Mouse (Mus musculus) myocyte (in vitro differentiated cells): ENCODE results near the gene Cdc42bpa. TPM values are rescaled to one million over a fixed set of nuclear protein-coding genes. Genes with fewer than 3 reads are reported as not detected.

Experiments
- H3K27me3 ChIP-seq: one replicate; pipeline ENCODE4 v1.6.1; 2011; ENCODE audit not compliant: control insufficient read depth, insufficient read depth, insufficient read length
- H3K36me3 ChIP-seq: one replicate; pipeline ENCODE4 v1.6.1; 2011; ENCODE audit not compliant: control insufficient read depth, insufficient read depth
- H3K4me2 ChIP-seq: one replicate; pipeline ENCODE4 v1.6.1; 2011; ENCODE audit warnings: low read depth, control low read depth
- H3K4me3 ChIP-seq: one replicate; pipeline ENCODE4 v1.5.1; 2011; ENCODE audit warnings: mild to moderate bottlenecking, control low read depth, moderate library complexity
- H3K79me2 ChIP-seq: one replicate; pipeline ENCODE4 v1.6.1; 2011; ENCODE audit not compliant: control insufficient read depth, insufficient read depth
- H3ac ChIP-seq: one replicate; pipeline ENCODE4 v1.6.1; 2011; ENCODE audit not compliant: control insufficient read depth, insufficient read length
- CEBPB ChIP-seq: IDR thresholded peaks from 2 replicates; pipeline ENCODE4 v1.6.1; 2011; ENCODE audit warnings: mild to moderate bottlenecking, moderate library complexity; ENCODE audit not compliant: poor library complexity, insufficient read depth, severe bottlenecking
- E2F4 ChIP-seq: IDR thresholded peaks from one replicate; pipeline ENCODE4 v1.6.1; 2011; ENCODE audit warnings: mild to moderate bottlenecking, control low read depth, moderate library complexity; ENCODE audit not compliant: insufficient read depth
- MAX ChIP-seq: IDR thresholded peaks from one replicate; pipeline ENCODE4 v1.6.1; 2011; ENCODE audit warnings: low read depth, mild to moderate bottlenecking, control low read depth
- MYOD1 ChIP-seq, 3 experiments: IDR thresholded peaks; one replicate each; pipeline ENCODE4 v1.6.1; 2011; ENCODE audit warnings: control low read depth in 2 of 3, low read depth in 2 of 3, mild to moderate bottlenecking in 2 of 3, moderate library complexity in 1 of 3; ENCODE audit not compliant: insufficient read length in 2 of 3, control insufficient read depth in 1 of 3
- MYOG ChIP-seq, 3 experiments: IDR thresholded peaks; one replicate each; pipeline ENCODE4 v1.6.1; 2011; ENCODE audit warnings: control low read depth in 2 of 3, low read depth in 2 of 3, mild to moderate bottlenecking in 2 of 3; ENCODE audit not compliant: insufficient read length in 2 of 3, control insufficient read depth in 1 of 3, insufficient read depth in 1 of 3
- POLR2A ChIP-seq: IDR thresholded peaks from one replicate; pipeline ENCODE4 v1.6.1; 2011; ENCODE audit warnings: low read depth, mild to moderate bottlenecking, control low read depth, moderate library complexity; ENCODE audit not compliant: insufficient read length
- POLR2AphosphoS2 ChIP-seq: IDR thresholded peaks from one replicate; pipeline ENCODE4 v1.6.1; 2011; ENCODE audit warnings: low read depth, control low read depth; ENCODE audit not compliant: insufficient read length
- REST ChIP-seq: IDR thresholded peaks from one replicate; pipeline ENCODE4 v1.6.1; 2011; ENCODE audit warnings: mild to moderate bottlenecking, control low read depth, moderate library complexity; ENCODE audit not compliant: insufficient read depth, insufficient read length
- SRF ChIP-seq: IDR thresholded peaks from one replicate; pipeline ENCODE4 v1.6.1; 2011; ENCODE audit warnings: low read depth; ENCODE audit not compliant: control insufficient read depth, insufficient read length
- TCF12 ChIP-seq: IDR thresholded peaks from one replicate; pipeline ENCODE4 v1.6.1; 2011; ENCODE audit warnings: mild to moderate bottlenecking, control low read depth; ENCODE audit not compliant: poor library complexity, insufficient read depth, severe bottlenecking
- TCF3 ChIP-seq: IDR thresholded peaks from one replicate; pipeline ENCODE4 v1.6.1; 2011; ENCODE audit warnings: low read depth, control low read depth; ENCODE audit not compliant: insufficient read length
- USF1 ChIP-seq: IDR thresholded peaks from one replicate; pipeline ENCODE4 v1.6.1; 2011; ENCODE audit warnings: low read depth, mild to moderate bottlenecking, control low read depth, moderate library complexity
- polyA plus RNA-seq: library from polyadenylated mRNA; unstranded; fragments of >200 nt; fragmentation: generic; extraction: Trizol; gene quantifications from one replicate; pipeline ENCODE4 v1.2.1, GENCODE M21; 2012; ENCODE audit warnings: missing spikeins

Gene Cdc42bpa
- polyA plus RNA-seq, 1 experiment: 14.3 TPM

DNA sequence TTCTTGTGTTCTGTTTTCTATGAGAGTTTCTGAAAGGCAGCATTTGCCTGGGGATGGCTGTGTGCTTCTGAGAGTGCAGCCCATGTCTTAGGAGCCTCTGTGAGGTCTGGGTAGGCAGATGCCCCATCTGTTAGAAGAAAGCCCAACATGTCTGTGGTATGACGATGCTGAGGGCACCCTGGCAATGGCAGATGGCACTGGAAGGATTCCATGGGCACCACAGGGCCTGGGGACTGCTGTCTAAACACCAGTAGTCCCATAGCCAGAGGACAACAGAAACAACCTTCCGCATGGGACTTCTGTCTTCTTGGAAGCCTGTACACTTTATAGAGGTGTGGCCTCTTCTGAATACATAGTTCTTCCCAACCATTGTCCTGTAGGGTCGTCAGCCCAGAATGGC, 200.9 kb downstream of the Cdc42bpa start:
- no peaks in the 10 kb centered on the region for H3K27me3 ChIP-seq
- no peak overlapping the region for H3ac ChIP-seq
- H3K4me3 ChIP-seq: no peak overlapping the region
- TF ChIP-seq USF1 (no peak), MAX (no peak), TCF12 (no peak)
- H3K4me2 ChIP-seq: no peak overlapping the region
- peaks cover 22% of the 10 kb centered on the region for H3K36me3 ChIP-seq
- no peaks in the 10 kb centered on the region for H3K79me2 ChIP-seq

DNA sequence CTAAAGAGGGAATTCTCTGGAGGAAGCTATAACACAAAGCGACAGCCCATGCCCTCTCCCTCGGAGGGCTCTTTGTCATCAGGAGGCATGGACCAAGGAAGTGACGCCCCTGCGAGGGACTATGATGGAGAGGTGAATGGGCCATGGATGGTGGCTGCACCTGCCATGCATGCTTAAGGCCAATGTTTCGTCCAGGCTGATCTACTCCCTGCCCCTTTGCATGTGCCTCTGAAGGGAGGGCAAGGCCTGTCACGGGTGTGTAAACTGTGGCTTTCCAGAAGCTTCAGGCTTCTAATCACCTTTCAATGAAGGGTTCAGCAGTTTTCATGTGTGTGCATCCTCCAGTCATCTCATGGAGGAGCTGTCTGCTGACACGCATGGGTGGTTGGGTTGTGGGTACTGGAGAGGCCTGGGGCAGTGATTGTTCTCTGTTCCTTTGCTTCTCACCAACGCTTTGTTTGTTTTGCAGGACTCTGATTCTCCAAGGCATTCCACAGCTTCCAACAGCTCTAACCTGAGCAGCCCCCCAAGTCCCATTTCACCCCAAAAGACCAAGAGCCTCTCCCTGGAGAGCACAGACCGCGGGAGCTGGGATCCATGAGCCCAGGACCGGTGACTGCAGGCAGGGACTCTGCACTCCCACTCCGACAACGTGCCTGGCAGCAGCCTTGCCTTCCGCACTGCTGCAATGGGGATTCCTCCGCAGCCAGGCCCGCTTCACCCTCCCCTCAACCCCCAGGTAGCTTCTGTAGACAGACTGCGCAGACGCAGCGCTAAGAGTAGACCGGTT, 201.5 kb downstream of the Cdc42bpa start:
- Histone ChIP-seq H3K36me3 (peaks cover 22% of the 10 kb centered on the region), H3K4me3 (no peak overlapping the region), H3K27me3 (no peaks in the 10 kb centered on the region), H3K4me2 (no peak overlapping the region), H3K79me2 (no peaks in the 10 kb centered on the region), H3ac (no peak overlapping the region)
- TF ChIP-seq POLR2AphosphoS2: peak; percentile 67
- TF ChIP-seq MAX: no peak
- peak; percentile 18 for TF ChIP-seq POLR2A
- no peak for TF ChIP-seq MYOD1 (IDR thresholded peaks at IDR 0.05; ENCODE audit: control insufficient read depth in 1 of 3, insufficient read length in 2 of 3, low read depth in 2 of 3)
- TF ChIP-seq E2F4: no peak

DNA sequence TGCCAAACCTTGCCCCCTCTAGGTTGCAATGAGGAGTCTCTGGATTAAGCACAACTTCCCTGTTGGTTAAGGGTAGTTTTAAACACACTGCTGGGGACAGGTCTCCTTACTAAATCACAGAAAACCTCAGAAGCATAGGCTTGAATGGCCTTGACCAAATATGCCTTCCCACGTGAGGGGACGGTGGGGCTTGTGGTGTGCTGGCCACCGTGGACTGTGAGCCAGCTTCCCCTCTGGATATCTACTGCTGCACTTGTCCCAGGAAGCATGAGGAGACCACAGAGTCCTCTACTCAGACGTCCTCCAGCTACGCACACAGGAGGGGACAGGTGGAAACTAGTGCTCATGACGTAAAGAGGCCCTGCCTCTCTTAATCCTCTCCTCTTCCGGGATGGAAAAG, 202.7 kb downstream of the Cdc42bpa start:
- TF ChIP-seq MAX (no peak), POLR2AphosphoS2 (peak; percentile 71)
- no peaks in the 10 kb centered on the region for H3K79me2 ChIP-seq
- no peak overlapping the region for H3K4me2 ChIP-seq
- no peak overlapping the region for H3K4me3 ChIP-seq
- H3K27me3 ChIP-seq: no peaks in the 10 kb centered on the region
- H3ac ChIP-seq: no peak overlapping the region
- H3K36me3 ChIP-seq: peaks cover 17% of the 10 kb centered on the region

DNA sequence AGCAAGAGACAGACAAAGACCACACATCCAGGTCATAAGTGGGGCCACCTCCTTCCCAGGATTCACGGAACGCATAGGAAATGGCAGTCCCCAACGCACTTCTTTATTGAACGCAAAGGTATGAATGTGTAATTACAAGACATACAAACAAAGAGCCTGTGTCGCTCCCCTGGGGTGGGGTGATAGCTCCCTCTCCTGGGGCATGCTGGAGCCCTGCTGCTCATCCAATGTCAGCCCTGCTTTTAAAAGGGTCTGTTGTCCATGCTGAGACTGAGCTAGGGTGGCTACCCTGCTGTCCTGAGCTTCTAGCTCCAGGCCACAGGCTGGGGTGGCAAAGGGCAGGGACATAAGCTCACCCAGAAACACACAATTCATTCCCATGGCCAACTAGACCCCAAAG, 206.3 kb downstream of the Cdc42bpa start:
- Histone ChIP-seq H3K4me2 (no peak overlapping the region), H3K4me3 (no peak overlapping the region), H3K36me3 (peaks cover 4% of the 10 kb centered on the region), H3ac (no peak overlapping the region), H3K79me2 (no peaks in the 10 kb centered on the region), H3K27me3 (no peaks in the 10 kb centered on the region)
- TF ChIP-seq MYOD1 (IDR thresholded peaks at IDR 0.05; ENCODE audit: control insufficient read depth in 1 of 3, insufficient read length in 2 of 3, low read depth in 2 of 3) (no peak), MYOG (IDR thresholded peaks at IDR 0.05; ENCODE audit: control insufficient read depth in 1 of 3, insufficient read depth in 1 of 3, insufficient read length in 2 of 3, low read depth in 2 of 3) (no peak), POLR2A (no peak), MAX (no peak), SRF (no peak), REST (no peak), USF1 (no peak), CEBPB (no peak), TCF12 (no peak), TCF3 (no peak), POLR2AphosphoS2 (no peak), E2F4 (no peak)

DNA sequence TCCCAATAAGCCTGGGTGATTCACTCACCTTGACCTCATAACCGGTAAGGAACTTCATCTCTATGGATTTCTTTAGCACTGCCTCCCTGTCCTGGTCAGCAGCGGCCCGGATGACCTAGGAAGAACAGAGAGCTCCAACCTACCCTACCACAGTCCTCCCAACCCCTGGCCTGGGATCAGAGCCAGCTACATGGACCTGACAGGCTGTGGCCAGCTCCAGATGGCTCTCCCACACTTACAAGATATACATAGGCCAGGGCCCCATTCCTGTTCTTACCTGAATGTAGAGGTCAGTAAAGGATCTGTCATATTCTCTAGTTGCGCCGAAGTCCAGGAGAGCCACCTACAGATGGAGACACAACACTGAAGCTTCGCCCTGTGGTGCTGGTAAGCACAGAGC, 208.0 kb downstream of the Cdc42bpa start:
- TF ChIP-seq TCF3 (no peak), POLR2A (no peak), MYOG (IDR thresholded peaks at IDR 0.05; ENCODE audit: control insufficient read depth in 1 of 3, insufficient read depth in 1 of 3, insufficient read length in 2 of 3, low read depth in 2 of 3) (no peak), MYOD1 (IDR thresholded peaks at IDR 0.05; ENCODE audit: control insufficient read depth in 1 of 3, insufficient read length in 2 of 3, low read depth in 2 of 3) (no peak), TCF12 (no peak), CEBPB (no peak), E2F4 (no peak), REST (no peak), SRF (no peak), POLR2AphosphoS2 (no peak), MAX (no peak), USF1 (no peak)
- H3K4me2 ChIP-seq: no peak overlapping the region
- H3K27me3 ChIP-seq: peaks cover 4% of the 10 kb centered on the region
- no peaks in the 10 kb centered on the region for H3K79me2 ChIP-seq
- H3ac ChIP-seq: no peak overlapping the region
- H3K36me3 ChIP-seq: no peaks in the 10 kb centered on the region
- H3K4me3 ChIP-seq: no peak overlapping the region

DNA sequence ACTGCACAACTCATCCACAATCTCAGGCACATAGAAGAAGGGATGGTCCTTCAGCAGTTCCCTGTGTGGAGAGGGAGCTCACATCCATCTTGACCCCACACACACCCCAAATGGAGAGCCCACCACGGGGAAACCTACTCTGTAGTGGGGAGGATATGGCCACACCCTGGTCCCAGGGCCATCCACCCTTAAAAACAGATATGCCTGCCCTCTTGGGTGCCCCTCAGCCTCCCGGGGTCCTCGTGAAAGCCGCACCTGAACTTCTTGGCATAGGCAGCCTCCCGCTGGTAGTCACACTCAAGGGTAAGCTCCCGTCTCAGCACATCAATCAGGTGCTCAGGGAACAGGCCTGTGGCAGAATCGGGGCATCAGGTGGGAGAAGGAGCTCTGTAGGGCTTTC, 208.9 kb downstream of the Cdc42bpa start:
- H3K4me3 ChIP-seq: no peak overlapping the region
- no peak overlapping the region for H3K4me2 ChIP-seq
- H3K27me3 ChIP-seq: peaks cover 8% of the 10 kb centered on the region
- no peak overlapping the region for H3ac ChIP-seq
- H3K79me2 ChIP-seq: no peaks in the 10 kb centered on the region
- TF ChIP-seq E2F4 (no peak), MAX (no peak), TCF3 (no peak), USF1 (no peak), MYOG (IDR thresholded peaks at IDR 0.05; ENCODE audit: control insufficient read depth in 1 of 3, insufficient read depth in 1 of 3, insufficient read length in 2 of 3, low read depth in 2 of 3) (no peak), MYOD1 (IDR thresholded peaks at IDR 0.05; ENCODE audit: control insufficient read depth in 1 of 3, insufficient read length in 2 of 3, low read depth in 2 of 3) (no peak), POLR2AphosphoS2 (no peak), CEBPB (no peak), POLR2A (no peak), SRF (no peak), REST (no peak)
- H3K36me3 ChIP-seq: no peaks in the 10 kb centered on the region
